Mouse (Mus musculus) inflammation-experienced regulatory T-cells, adult 6 months (primary cell): Measurements from ENCODE around the gene Mtor. TPM values are rescaled to one million over a fixed set of nuclear protein-coding genes. Genes with fewer than 3 reads are reported as not detected.

Experiments
- ATAC-seq: one replicate; pipeline ENCODE4 v1.8.0; 2017
- polyA plus RNA-seq, 3 experiments: library from polyadenylated mRNA; unstranded; fragments of 100-300 nt; shearing (Covaris generic); gene quantifications; one replicate each; pipeline ENCODE4 v1.2.1; 2017

Gene Mtor
- polyA plus RNA-seq, 3 experiments from 2014 or later: 10.1 to 13.5 (median 11.7) TPM

- ATAC-seq: no peak
Measured at GRCm38 (mm10) chr4:148535876-148536275, 87.5 kb downstream of the Mtor start.

- ATAC-seq: no peak
Measured at GRCm38 (mm10) chr4:148549106-148549505, 100.7 kb downstream of the Mtor start.

GRCm38 (mm10) chr4:148557766-148558165 lies 109.4 kb downstream of the Mtor start:
- no peak for ATAC-seq

- peak; percentile 88 for ATAC-seq
Measured at GRCm38 (mm10) chr4:148558297-148559000, 110.0 kb downstream of the Mtor start, which contains the start of gene Exosc10. Gene Exosc10, plus strand, starts transcription at chr4:148558429.

- ATAC-seq: no peak
Measured at GRCm38 (mm10) chr4:148562676-148563075, 114.3 kb downstream of the Mtor start.

- no peak for ATAC-seq
Measured at GRCm38 (mm10) chr4:148563595-148563994, 115.2 kb downstream of the Mtor start.

- ATAC-seq: no peak
Measured at GRCm38 (mm10) chr4:148570138-148570537, 121.7 kb downstream of the Mtor start.

- ATAC-seq: no peak
Measured at GRCm38 (mm10) chr4:148570693-148571295, 122.4 kb downstream of the Mtor start.

GRCm38 (mm10) chr4:148573222-148573621 lies 124.8 kb downstream of the Mtor start:
- no peak for ATAC-seq

- ATAC-seq: no peak
Measured at GRCm38 (mm10) chr4:148580765-148581164, 132.4 kb downstream of the Mtor start.

- ATAC-seq: no peak
Measured at GRCm38 (mm10) chr4:148581422-148581821, 133.0 kb downstream of the Mtor start.

GRCm38 (mm10) chr4:148583257-148583656 lies 134.8 kb downstream of the Mtor start:
- no peak for ATAC-seq

- no peak for ATAC-seq
Measured at GRCm38 (mm10) chr4:148586648-148587047, 138.2 kb downstream of the Mtor start.

GRCm38 (mm10) chr4:148588793-148589192 lies 140.4 kb downstream of the Mtor start:
- no peak for ATAC-seq

GRCm38 (mm10) chr4:148589565-148589964 lies 141.2 kb downstream of the Mtor start:
- no peak for ATAC-seq

GRCm38 (mm10) chr4:148590421-148591170 lies 142.2 kb downstream of the Mtor start:
- ATAC-seq: peak; percentile 12

GRCm38 (mm10) chr4:148591171-148591630 lies 142.8 kb downstream of the Mtor start, which contains the start of gene Srm:
Gene Srm, plus strand, starts transcription at chr4:148591503.
- peak; percentile 100 for ATAC-seq

- ATAC-seq: no peak
Measured at GRCm38 (mm10) chr4:148591637-148592380, 143.4 kb downstream of the Mtor start.

- no peak for ATAC-seq
Measured at GRCm38 (mm10) chr4:148593996-148594395, 145.6 kb downstream of the Mtor start.

- no peak for ATAC-seq
Measured at GRCm38 (mm10) chr4:148595916-148596315, 147.5 kb downstream of the Mtor start.

- ATAC-seq: no peak
Measured at GRCm38 (mm10) chr4:148596731-148597130, 148.3 kb downstream of the Mtor start.

- ATAC-seq: no peak
Measured at GRCm38 (mm10) chr4:148598826-148599225, 150.4 kb downstream of the Mtor start.

- ATAC-seq: no peak
Measured at GRCm38 (mm10) chr4:148600316-148600715, 151.9 kb downstream of the Mtor start.
